Mouse (Mus musculus) lung, adult 18-20 months (tissue): ENCODE measurements around the gene Exph5.

Experiments
- DNase-seq, 2 experiments: peaks; one replicate each; pipeline ENCODE4 v3.0.0; 2022; ENCODE audit warnings: mixed read lengths in 2 of 2

The Exph5 gene

GRCm38 (mm10) chr9:53301269-53301720 lies at the start of gene Exph5:
Gene Exph5, plus strand, starts transcription at chr9:53301670.
- DNase-seq, result peak; percentile 83 to 88

GRCm38 (mm10) chr9:53254368-53254767 lies 47.1 kb upstream of the Exph5 start:
- peak; percentile 71 to 81 for DNase-seq

GRCm38 (mm10) chr9:53256690-53257305 lies 44.7 kb upstream of the Exph5 start:
- DNase-seq, result no peak

GRCm38 (mm10) chr9:53257772-53258171 lies 43.7 kb upstream of the Exph5 start:
- DNase-seq, result no peak

- DNase-seq, result no peak
Observed at GRCm38 (mm10) chr9:53258199-53258598, 43.3 kb upstream of the Exph5 start.

GRCm38 (mm10) chr9:53264387-53264786 lies 37.1 kb upstream of the Exph5 start:
- DNase-seq, result peak; percentile 17 to 62

GRCm38 (mm10) chr9:53265589-53265988 lies 35.9 kb upstream of the Exph5 start:
- DNase-seq, result no peak

GRCm38 (mm10) chr9:53268036-53268435 lies 33.4 kb upstream of the Exph5 start:
- peak in 1 of 2 experiments; percentile 14 for DNase-seq

GRCm38 (mm10) chr9:53268731-53269465 lies 32.6 kb upstream of the Exph5 start:
- peak; percentile 15 to 49 for DNase-seq

GRCm38 (mm10) chr9:53269466-53269755 lies 32.1 kb upstream of the Exph5 start:
- no peak for DNase-seq

- no peak for DNase-seq
Observed at GRCm38 (mm10) chr9:53271281-53272022, 30.0 kb upstream of the Exph5 start.

GRCm38 (mm10) chr9:53272207-53272606 lies 29.3 kb upstream of the Exph5 start:
- DNase-seq, result no peak

GRCm38 (mm10) chr9:53272714-53273113 lies 28.8 kb upstream of the Exph5 start:
- no peak for DNase-seq

- DNase-seq, result no peak
Observed at GRCm38 (mm10) chr9:53276381-53276780, 25.1 kb upstream of the Exph5 start.

GRCm38 (mm10) chr9:53278997-53279396 lies 22.5 kb upstream of the Exph5 start:
- no peak for DNase-seq

- DNase-seq, result no peak
Observed at GRCm38 (mm10) chr9:53286793-53287192, 14.7 kb upstream of the Exph5 start.

- no peak for DNase-seq
Observed at GRCm38 (mm10) chr9:53290006-53290405, 11.5 kb upstream of the Exph5 start.

- DNase-seq, result no peak
Observed at GRCm38 (mm10) chr9:53292833-53293232, 8.6 kb upstream of the Exph5 start.

- DNase-seq, result peak; percentile 40 to 70
Observed at GRCm38 (mm10) chr9:53301801-53302311, 386 bp downstream of the Exph5 start.

- DNase-seq, result no peak
Observed at GRCm38 (mm10) chr9:53302415-53302814, 945 bp downstream of the Exph5 start.

GRCm38 (mm10) chr9:53307904-53308303 lies 6.4 kb downstream of the Exph5 start:
- peak in 1 of 2 experiments; percentile 21 for DNase-seq

GRCm38 (mm10) chr9:53312981-53313380 lies 11.5 kb downstream of the Exph5 start:
- DNase-seq, result no peak

- peak in 1 of 2 experiments; percentile 38 for DNase-seq
Observed at GRCm38 (mm10) chr9:53320894-53321650, 19.6 kb downstream of the Exph5 start.
